Mouse (Mus musculus): ENCODE measurements at regions not wholly inside any gene's neighbourhood (a gene's known extent, or its start where the extent isn't known, plus 50 kb on each side); places are given as distances from the start of the nearest gene placed in this dataset.

DNA sequence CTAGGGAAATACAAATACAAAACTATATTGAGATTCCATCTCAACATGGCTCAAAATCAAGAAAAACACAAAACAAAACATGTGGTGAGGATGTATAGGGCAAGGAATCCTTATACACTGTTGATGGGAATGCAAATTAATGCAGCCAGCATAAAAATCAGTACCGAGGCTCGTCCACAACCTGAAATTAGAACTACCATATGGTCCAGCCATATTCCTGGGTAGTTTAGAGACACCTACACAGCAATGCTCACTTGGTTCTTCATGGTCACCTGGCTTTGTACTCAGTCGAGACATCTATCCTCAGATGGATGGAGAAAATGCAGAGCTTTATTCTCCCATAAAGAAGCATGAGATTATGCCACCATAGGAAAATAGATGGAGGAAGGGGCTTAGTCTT, 340.0 kb downstream of the Phkb start:
- TF ChIP-seq GATA1 (IDR thresholded peaks at IDR 0.05; ENCODE audit: borderline replicate concordance, low read length) = no peak
- TF ChIP-seq FLI1 (IDR thresholded peaks at IDR 0.05; ENCODE audit: low read length) = no peak
